Mouse (Mus musculus) liver, adult 2 months (tissue): ENCODE measurements around the gene Vwa3a. TPM values are rescaled to one million over a fixed set of nuclear protein-coding genes. Genes with fewer than 3 reads are reported as not detected.

ENCODE experiments used
- DNase-seq: peaks from one replicate; pipeline ENCODE4 v3.0.0-alpha.2; 2011; ENCODE audit warnings: low read depth, low spot score; ENCODE audit errors: extremely low read depth
- H3K27ac ChIP-seq: fragments of 200-500 bp; replicated peaks from 2 replicates; pipeline ENCODE4 v1.5.1; 2012; ENCODE audit warnings: low read depth, mild to moderate bottlenecking, control low read depth, inconsistent platforms, low read length; ENCODE audit not compliant: insufficient read depth
- H3K27me3 ChIP-seq: fragments of 200-500 bp; 2 replicates; pipeline ENCODE4 v1.6.1; 2012; ENCODE audit warnings: mild to moderate bottlenecking, moderate library complexity, low read length, inconsistent platforms; ENCODE audit not compliant: control insufficient read depth, insufficient read depth
- H3K36me3 ChIP-seq: fragments of 200-500 bp; 2 replicates; pipeline ENCODE4 v1.6.1; 2012; ENCODE audit warnings: low read length, inconsistent platforms; ENCODE audit not compliant: control insufficient read depth, insufficient read depth
- H3K4me1 ChIP-seq: fragments of 200-500 bp; 2 replicates; pipeline ENCODE4 v1.6.1; 2011; ENCODE audit warnings: low read length; ENCODE audit not compliant: control insufficient read depth, insufficient read depth
- H3K4me3 ChIP-seq: fragments of 200-500 bp; 2 replicates; pipeline ENCODE4 v1.5.1; 2011; ENCODE audit warnings: low read depth, mild to moderate bottlenecking, control low read depth, low read length, moderate library complexity; ENCODE audit not compliant: insufficient read depth
- H3K79me2 ChIP-seq: fragments of 200-500 bp; 2 replicates; pipeline ENCODE4 v1.6.1; 2012; ENCODE audit warnings: inconsistent platforms, mild to moderate bottlenecking, low read length, moderate library complexity; ENCODE audit not compliant: control insufficient read depth, insufficient read depth
- H3K9ac ChIP-seq: fragments of 200-500 bp; 2 replicates; pipeline ENCODE4 v1.6.1; 2012; ENCODE audit warnings: low read depth, mild to moderate bottlenecking, control low read depth, inconsistent platforms, low read length
- CTCF ChIP-seq: fragments of 200-500 bp; IDR thresholded peaks from 2 replicates; pipeline ENCODE4 v1.5.1; 2011; ENCODE audit warnings: low read depth, low read length, control low read depth
- POLR2A ChIP-seq: fragments of 200-500 bp; IDR thresholded peaks from 2 replicates; pipeline ENCODE4 v1.6.1; 2011; ENCODE audit warnings: low read length, control low read depth; ENCODE audit not compliant: insufficient read depth; ENCODE audit errors: extremely low read depth
- WGBS: fragments of 180-500 bp; shearing (Covaris S2); methylation state at CpG from one replicate; pipeline ENCODE4 v1.1.7; 2018; 5-methylcytosine and 5-hydroxymethylcytosine counted together
- polyA plus RNA-seq: library from polyadenylated mRNA; depleted of rRNA; stranded (reverse); fragments of >200 nt; gene quantifications from 2 replicates; pipeline ENCODE4 v1.2.3, GENCODE M21; 2012
- total RNA-seq: library from RNA; depleted of rRNA; stranded (reverse); fragments of >200 nt; gene quantifications from 2 replicates; pipeline ENCODE4 v1.2.3, GENCODE M21; 2014

The Vwa3a gene
- total and polyA plus RNA-seq, 2 experiments: under 0.01 TPM; not detected in 1

DNA sequence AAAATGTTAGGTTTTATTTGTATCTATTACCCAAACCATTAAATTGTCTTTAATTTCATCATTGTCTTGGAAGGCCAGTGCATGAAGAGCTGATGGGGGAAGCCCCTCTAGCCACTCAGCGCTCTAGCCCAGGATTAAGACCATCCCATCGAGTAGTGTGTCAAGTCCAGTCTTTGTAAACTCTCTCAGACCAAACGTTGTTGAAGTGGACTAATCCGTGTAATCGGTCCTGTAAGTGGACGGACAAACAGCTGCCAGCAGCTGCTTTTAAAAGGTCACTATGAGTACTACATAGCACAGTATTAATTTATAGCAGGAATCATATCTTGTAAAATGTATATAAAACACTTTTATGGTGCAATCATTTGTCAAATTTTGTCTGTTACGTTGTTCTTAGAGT is 6.2 kb upstream of the Vwa3a start:
- H3K27ac ChIP-seq: no peak overlapping the region
- peaks cover 6% of the 10 kb centered on the region for H3K36me3 ChIP-seq
- WGBS: 80% methylated on average over 7 of the region's 7 CpGs
- no peaks in the 10 kb centered on the region for H3K27me3 ChIP-seq
- DNase-seq: no peak
- no peak overlapping the region for H3K9ac ChIP-seq
- H3K4me1 ChIP-seq: no peaks in the 10 kb centered on the region
- no peaks in the 10 kb centered on the region for H3K79me2 ChIP-seq
- no peak for TF ChIP-seq CTCF
- no peak for TF ChIP-seq POLR2A
- H3K4me3 ChIP-seq: no peak overlapping the region

DNA sequence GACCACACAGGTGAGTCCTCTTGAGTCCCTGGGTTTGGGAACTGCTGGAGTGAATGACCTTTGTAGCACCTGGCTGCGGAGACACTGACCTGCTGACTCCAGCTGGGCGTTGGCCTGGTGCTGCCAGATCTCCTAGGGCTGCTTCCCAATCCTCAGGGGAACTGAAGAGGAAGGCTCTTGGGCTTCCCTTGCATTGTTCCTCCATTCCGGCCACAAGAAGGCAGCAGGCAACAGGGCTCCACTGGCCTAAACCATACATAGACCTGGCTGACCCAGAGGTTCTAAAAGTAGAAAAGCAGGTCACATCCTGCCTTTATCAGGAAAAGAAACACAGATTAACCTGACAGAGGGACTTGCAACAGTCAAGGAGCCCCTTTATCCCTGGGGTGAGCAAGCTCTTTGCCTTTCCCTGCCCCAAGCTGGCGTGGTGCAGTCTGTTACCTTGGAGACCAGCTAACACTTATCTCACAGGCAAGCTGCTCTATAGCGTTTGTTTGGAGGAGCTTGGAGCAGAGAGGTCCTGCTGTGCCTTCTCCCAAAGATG is 512 bp downstream of the Vwa3a start:
- Histone ChIP-seq H3K27ac (no peak overlapping the region), H3K4me1 (no peaks in the 10 kb centered on the region), H3K27me3 (no peaks in the 10 kb centered on the region), H3K4me3 (no peak overlapping the region), H3K9ac (no peak overlapping the region), H3K79me2 (no peaks in the 10 kb centered on the region), H3K36me3 (no peaks in the 10 kb centered on the region)
- no peak for DNase-seq
- 37% methylated on average over 5 of the region's 5 CpGs for WGBS
- TF ChIP-seq POLR2A: no peak
- TF ChIP-seq CTCF: peak; percentile 26

DNA sequence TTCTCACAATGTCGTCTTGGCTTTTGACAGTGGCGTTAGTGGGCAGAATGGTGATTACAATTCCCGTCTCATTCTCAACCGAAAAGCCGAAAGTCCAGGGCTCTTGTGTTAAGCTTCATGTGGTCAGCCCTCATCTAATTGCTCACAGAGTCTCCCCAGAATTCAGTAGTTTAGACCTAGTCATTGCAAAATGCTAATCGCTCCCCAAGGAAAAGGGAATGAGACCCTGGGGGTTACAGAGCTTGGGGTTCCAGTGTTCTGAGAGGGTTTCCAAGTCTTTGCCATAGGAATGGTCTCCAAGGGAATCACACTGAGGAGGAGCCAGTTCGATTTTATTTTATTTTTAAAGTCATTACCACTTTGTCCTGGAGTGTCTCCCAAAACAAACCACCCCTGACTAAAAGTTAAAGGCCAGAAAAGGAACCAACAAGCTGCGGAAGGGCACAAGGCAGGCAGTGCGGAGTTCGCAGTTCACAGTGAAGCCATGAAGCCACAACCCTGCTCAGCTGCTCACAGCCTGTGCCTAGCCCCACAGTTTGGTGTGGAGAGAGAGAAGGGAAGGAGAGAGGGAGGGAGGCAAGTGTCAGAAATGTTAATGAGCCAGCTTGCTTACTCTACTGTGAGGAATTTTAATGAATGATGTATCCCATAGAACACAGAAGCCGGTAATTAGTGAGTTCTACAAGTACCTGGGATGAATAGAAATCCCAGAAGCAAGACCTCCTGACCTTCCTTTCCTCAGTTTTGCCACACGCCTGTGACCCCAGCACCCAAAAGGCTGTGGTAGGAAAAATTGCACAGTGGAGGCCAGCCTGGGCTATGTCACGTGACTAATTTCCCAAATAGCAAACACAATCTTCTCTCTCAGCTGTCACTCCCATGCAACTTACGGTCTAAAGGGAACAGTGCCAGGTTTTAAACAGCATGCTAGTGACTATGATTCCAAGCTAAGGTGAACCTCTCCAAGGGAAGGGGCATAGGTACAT is 4.5 kb downstream of the Vwa3a start:
- H3K4me1 ChIP-seq: peaks cover 2% of the 10 kb centered on the region; the same call in 1 of the 2 replicates
- H3K9ac ChIP-seq: no peak overlapping the region
- TF ChIP-seq CTCF: no peak
- no peak for TF ChIP-seq POLR2A
- no peak for DNase-seq
- WGBS: 75% methylated on average over 14 of the region's 14 CpGs
- no peaks in the 10 kb centered on the region for H3K79me2 ChIP-seq
- no peak overlapping the region for H3K4me3 ChIP-seq
- no peak overlapping the region for H3K27ac ChIP-seq
- no peaks in the 10 kb centered on the region for H3K36me3 ChIP-seq
- 0 out of 2 replicates have a peak, but pooled peaks cover 2% of the 10 kb centered on the region for H3K27me3 ChIP-seq

DNA sequence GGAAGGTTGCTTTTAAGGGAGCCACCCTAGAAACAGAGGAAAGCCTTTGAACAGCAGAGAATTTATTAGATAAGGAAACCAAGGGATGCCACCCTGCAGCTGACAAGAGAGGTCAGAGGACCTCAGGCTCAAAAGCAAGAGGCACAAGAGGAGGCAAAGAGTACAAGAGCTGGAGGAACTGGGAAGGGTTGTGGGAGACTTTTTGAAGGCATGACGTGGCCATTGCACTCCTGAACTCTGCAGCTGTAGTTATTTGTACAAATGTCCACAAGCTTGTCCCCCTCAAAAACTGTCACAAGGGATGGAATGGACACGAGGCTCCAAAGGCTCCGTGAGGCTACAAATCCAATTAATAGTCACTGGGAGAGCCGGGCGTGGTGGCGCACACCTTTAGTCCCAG is 5.5 kb downstream of the Vwa3a start:
- H3K36me3 ChIP-seq: no peaks in the 10 kb centered on the region
- H3K27ac ChIP-seq: no peak overlapping the region
- WGBS: 85% methylated on average over 6 of the region's 6 CpGs
- TF ChIP-seq POLR2A (no peak), CTCF (no peak)
- no peak overlapping the region for H3K9ac ChIP-seq
- H3K4me3 ChIP-seq: no peak overlapping the region
- 0 out of 2 replicates have a peak, but pooled peaks cover 2% of the 10 kb centered on the region for H3K27me3 ChIP-seq
- DNase-seq: no peak
- H3K4me1 ChIP-seq: peaks cover 2% of the 10 kb centered on the region; the same call in 1 of the 2 replicates
- no peaks in the 10 kb centered on the region for H3K79me2 ChIP-seq

DNA sequence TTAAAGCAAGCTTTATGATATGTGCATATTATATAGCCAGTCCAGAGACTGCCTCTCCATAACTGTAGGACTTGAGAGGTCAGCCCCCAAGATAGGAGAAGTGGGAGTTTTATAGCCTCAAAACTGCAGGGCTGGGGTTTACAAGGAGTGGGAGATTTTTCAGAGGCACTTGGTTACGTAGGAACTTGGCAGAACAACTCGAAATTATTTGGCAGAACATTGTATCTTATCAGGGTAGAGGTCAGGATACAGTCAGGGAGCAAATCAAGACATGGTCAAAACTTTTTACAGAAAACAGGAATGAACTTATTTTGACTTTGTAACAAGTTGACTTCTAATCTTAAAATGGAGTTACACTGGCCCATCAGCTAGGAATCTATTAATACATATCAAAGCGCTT is 6.9 kb downstream of the Vwa3a start:
- Histone ChIP-seq H3K4me3 (no peak overlapping the region), H3K9ac (no peak overlapping the region), H3K27me3 (0 out of 2 replicates have a peak, but pooled peaks cover 2% of the 10 kb centered on the region), H3K4me1 (peaks cover 2% of the 10 kb centered on the region; the same call in 1 of the 2 replicates), H3K27ac (no peak overlapping the region), H3K36me3 (no peaks in the 10 kb centered on the region), H3K79me2 (no peaks in the 10 kb centered on the region)
- 45% methylated on average over 3 of the region's 3 CpGs for WGBS
- TF ChIP-seq POLR2A (no peak), CTCF (no peak)
- peak; percentile 49 for DNase-seq
